Mouse (Mus musculus) layer of hippocampus, postnatal 25 days (tissue): ENCODE data around the gene Dph2. TPM values are rescaled to one million over a fixed set of nuclear protein-coding genes. Genes with fewer than 3 reads are reported as not detected.
A peak's percentile ranks its signal among the peaks of the same experiment; 100 is the strongest.

Experiments
- DNase-seq, 2 experiments: peaks; one replicate each; pipeline ENCODE4 v3.0.0; 2022; ENCODE audit warnings: mixed read lengths in 2 of 2, low spot score in 1 of 2; ENCODE audit errors: extremely low spot score in 1 of 2
- total RNA-seq, 2 experiments: library from RNA; stranded (reverse); gene quantifications; 2 replicates each; pipeline ENCODE4 v1.2.3; 2021

The Dph2 gene
- total RNA-seq, 2 experiments from 2014 or later = 7.9 to 11.7 TPM

GRCm38 (mm10) chr4:117878703-117879102, 13.1 kb downstream of the Dph2 start:
- no peak for DNase-seq

DNA sequence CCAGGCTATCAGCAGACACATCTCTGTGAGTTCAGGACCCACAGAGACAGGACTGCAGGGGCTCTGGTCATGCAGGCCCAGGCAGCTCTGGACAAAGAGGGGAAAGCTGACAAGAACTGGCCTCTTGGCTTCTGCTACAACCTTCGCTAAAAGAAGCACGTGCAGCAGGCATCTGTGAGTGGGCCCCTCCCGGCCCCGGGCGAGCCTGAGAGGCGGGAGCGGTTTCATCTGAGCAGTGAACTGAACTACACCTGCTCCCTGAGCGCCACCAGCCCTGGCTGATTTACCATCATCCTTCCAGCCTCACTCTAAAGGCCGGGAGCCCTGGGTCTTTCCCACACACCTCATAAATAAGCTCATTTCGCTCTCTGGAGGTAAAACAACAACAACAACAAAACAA, 13.5 kb downstream of the Dph2 start:
- DNase-seq = no peak

- DNase-seq = no peak
These were observed 18.2 kb downstream of the Dph2 start for GRCm38 (mm10) chr4:117873615-117874014.

DNA sequence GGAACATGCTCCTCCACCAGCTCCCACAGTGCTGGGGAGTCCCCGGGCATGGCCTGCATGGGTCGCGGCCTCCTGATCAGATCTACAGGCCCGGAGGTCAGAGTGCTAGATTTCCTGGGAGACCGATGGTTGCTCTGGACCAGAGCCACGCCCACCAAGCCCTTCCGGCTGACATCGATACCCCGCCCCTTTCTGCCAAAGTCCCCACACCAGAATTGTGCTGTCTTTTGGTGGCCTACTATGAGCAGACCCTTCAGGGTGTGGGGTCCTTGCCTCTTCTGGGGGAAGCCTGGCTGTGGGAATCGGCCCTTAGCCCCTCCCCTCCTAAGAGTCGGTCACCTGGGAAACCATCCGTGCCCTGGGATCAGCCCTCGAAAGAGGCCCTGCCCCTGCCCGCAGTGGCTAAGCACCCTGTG, 19.4 kb downstream of the Dph2 start, which contains the start of gene Ccdc24:
Gene Ccdc24, minus strand, starts transcription at position 87 of the 416 bp plus-strand sequence.
- no peak for DNase-seq

- no peak for DNase-seq
These were observed 20.0 kb downstream of the Dph2 start for GRCm38 (mm10) chr4:117871787-117872186.

GRCm38 (mm10) chr4:117870437-117870836, 21.4 kb downstream of the Dph2 start:
- no peak for DNase-seq

DNA sequence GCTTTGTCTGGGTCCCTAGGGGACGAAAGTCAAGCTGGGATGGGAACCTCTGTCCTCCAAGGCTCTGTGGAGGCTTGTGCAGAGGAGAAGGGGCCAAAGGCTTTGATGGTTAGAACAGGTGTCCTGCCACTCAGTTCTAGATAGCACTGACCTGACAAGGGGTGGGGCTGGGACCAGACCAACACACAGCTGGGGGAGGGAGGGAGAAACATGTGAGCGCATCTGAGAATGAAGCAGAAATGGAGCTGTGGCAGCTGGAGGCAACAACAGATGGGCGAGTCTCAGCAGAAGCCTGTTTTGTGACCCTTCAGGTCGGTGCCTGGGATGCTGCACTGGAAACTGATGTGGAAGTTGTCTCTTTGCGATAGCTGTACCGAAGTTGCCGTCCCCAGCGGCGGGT, 22.5 kb downstream of the Dph2 start:
- DNase-seq = no peak

DNA sequence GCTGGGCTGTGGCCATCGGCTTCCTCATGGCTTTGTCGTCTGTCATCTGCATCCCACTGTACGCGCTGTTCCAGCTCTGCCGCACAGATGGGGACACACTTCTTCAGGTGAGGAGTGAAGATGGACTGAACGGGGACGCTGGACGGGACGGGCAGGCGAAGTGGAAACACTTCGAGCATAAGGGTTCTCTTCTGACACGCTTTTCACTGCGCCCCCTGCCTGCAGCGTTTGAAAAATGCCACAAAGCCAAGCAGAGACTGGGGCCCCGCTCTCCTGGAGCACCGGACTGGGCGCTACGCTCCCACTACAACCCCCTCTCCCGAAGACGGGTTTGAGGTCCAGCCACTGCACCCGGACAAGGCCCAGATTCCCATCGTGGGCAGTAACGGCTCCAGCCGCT, 24.0 kb downstream of the Dph2 start:
- peak; percentile 49 to 74 for DNase-seq

GRCm38 (mm10) chr4:117867000-117867399, 24.8 kb downstream of the Dph2 start:
- DNase-seq = no peak

DNA sequence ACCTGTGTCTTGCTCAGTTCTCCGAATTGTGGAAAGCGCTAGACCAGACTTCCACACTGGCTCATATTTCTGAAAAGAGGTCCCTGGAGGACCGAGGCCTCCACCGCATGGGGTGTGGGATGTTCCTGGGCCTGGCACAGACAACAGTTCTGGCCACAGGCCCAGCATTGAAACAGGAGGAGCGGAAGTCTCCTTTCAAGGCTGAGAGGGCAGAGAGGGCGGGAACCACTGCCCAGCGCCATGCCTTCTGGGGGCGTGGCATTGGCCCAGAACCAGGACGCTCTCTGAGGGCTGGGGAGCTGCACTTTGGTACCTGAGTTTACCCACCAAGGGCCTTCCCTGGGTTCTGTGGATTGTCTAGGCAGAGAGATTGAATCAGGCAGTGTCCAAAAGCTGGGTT, 25.7 kb downstream of the Dph2 start:
- no peak for DNase-seq

DNA sequence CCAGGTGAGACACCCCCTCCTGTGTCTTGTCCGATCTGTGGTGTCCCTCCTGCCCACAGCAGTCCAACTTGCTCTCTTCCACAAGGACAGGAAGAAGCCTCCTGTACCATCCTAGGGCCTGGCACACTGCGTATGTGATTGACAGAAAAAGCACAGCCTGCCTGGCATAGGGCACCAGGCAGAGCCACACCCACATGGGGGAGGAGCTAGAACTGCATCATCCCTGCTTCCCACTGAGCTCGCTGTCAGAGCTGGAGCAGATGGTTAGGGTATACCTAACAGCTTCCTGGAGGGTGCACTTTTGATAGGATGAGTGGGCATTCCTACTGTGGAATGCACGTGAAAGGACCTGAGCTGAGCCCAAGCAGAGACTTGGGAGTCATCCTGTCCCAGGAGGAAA, 29.0 kb downstream of the Dph2 start:
- peak in 1 of 2 experiments; percentile 31 for DNase-seq

DNA sequence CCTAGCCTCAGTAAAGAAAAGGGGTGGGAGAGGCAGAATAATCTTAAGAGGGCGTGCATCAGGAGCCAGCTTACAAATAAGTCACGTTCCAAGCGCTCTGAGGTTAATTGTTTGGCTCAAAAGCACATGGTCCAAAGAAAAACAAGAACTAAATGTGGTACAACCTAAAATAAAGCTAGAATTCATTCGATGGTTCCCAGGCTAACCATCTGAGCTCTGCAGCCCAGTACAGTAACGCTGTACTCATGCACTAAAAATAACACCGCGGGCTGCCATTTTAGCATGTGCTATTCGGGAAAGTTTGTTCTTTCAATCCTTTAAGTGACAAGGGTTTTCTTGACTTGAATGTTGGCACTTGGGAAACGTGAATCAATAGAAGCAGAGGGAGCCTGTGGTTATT, 31.3 kb downstream of the Dph2 start:
- DNase-seq = no peak

DNA sequence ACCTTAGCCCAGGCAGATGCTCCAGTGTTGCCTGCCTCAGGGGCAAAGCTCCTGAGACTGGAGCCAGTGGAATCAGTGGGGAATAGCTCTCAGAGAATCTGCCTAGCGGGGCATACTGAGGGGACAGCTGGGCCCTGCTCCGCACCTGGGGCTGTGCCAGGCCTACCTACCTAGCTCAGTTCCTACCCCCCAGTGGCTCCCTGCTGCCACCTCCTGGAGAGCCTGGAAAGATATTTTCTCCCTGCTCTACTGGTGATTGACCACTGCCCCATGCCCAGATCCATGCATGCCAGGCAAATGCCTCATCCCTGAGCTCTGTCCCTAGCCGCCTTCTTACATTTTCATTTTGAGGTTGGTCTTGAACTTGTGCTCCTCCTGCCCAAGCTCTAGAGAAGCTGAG, 33.0 kb downstream of the Dph2 start:
- peak; percentile 54 to 80 for DNase-seq

GRCm38 (mm10) chr4:117855146-117855545, 36.7 kb downstream of the Dph2 start:
- no peak for DNase-seq

- no peak for DNase-seq
These were observed 39.5 kb downstream of the Dph2 start for GRCm38 (mm10) chr4:117852152-117852868.

- DNase-seq = no peak
These were observed 41.0 kb downstream of the Dph2 start for GRCm38 (mm10) chr4:117850871-117851270.

GRCm38 (mm10) chr4:117850176-117850575, 41.7 kb downstream of the Dph2 start:
- DNase-seq = no peak

- no peak for DNase-seq
These were observed 42.3 kb downstream of the Dph2 start for GRCm38 (mm10) chr4:117849506-117849905.

DNA sequence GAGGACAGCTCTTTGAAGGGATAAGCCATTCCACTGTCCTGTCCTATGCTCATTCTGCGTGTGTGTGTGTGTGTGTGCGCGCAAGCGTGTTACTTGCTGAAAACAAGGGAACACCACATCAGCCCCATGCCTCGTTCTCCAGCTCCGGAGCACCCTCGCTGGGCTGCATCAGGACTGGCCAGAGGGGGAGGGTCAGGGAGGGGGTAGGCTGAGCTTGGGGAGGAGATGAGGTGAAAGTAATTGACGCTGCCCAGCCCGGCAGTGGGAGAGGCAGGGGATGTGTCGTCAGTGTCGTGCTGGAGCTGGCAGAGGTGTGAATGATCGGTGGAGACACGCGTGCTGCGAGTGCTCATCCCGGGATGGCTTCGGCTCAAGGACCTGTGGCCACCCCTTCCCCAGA, 42.8 kb downstream of the Dph2 start:
- no peak for DNase-seq

DNA sequence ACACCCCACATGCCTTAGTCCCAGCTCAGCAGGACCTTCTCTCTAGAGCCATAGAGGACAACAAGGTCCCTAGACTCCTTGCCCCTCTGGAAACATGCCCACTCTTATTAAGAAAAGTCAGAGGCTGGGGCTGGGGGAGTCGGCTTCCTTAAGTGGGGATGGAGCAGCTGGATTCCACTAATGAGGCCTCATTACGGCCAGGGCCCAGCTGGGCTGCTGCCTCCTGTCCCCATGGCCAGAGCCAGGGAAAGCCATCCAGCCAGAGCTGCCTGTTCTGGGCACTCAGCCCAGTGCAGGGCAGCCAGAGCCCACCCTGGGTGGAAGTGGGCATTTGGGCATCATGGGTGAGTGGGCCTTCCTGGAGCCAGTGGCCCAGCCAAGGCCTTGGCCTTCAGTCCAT, 44.8 kb downstream of the Dph2 start:
- DNase-seq = no peak

- DNase-seq = no peak
These were observed 45.6 kb downstream of the Dph2 start for GRCm38 (mm10) chr4:117846261-117846660.

DNA sequence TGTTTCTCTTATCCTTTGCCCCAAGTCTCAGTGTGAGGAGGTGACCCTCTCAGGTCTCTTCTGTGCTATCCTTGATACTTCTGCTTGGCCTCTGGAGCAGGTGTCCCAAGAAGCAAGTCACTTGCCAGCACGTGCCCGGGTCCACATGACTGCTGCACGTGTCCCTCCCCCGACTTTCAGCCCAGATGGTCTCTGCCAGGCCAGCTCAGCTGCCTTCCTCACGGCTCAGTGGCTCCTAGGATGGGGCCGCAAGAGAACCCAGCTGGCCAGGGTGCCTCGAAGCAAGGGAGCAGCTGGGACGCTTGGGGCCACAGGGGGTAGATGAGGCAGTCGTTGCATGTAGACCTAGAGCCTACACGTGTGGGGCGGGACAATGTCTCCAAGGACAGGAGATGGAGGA, 46.5 kb downstream of the Dph2 start:
- no peak for DNase-seq

- DNase-seq = no peak
These were observed 47.4 kb downstream of the Dph2 start for GRCm38 (mm10) chr4:117844467-117844866.
